Mouse (Mus musculus): ENCODE results near the gene Tatdn3. TPM values are rescaled to one million over a fixed set of nuclear protein-coding genes. Genes with fewer than 3 reads are reported as not detected.

Tatdn3 gene
- 11.1 and 29.6 TPM in 2 replicates for polyA plus RNA-seq (2011; ENCODE audit: insufficient read depth, insufficient read length, low replicate concordance, missing spikeins)

DNA sequence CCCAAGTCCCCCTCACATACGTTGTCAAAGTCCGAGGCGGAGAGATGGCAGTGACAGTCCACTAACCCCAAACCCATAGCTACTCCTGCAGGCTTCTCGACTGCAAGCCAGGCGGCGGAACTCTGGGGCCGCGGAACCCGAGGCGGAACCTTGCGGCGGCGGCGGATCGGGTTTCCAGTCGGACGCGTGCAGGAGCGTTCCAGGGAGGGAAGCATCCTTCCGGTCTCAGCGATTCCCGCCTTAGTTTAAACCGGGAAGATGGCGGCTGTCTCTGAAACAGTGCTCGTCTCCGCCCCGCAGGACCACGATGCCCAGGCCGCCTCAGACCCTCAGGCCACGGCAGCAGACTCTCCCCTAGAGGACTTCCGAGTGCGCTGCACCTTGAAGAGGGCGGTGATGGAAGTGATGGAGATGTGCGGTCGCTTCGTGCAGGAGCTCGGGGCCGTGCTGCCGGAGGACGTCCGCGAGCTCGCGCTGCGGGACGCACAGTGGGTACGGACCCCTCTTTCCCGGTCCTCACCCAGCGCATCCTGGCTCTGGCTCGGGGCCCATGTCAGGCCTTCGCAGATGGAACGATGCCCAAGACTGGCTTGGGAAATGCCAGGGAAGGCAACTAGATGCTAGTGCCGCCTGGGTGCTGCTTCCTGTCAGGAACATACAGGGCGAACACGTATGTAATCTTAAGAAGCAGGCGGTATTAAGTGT, at the start of gene Tatdn3, which contains the start of gene Nsl1:
TSS of gene Tatdn3 (minus strand) at position 152 of the 705 bp plus-strand sequence.
TSS of gene Nsl1 (plus strand) at position 232 of the 705 bp plus-strand sequence.
- under 1% methylated on average over 56 of the region's 56 CpGs for WGBS
- peak within 1 kb of the TSS; percentile 58 for H3K27ac ChIP-seq (ENCODE audit: control insufficient read depth, insufficient read depth, low read depth, low read length, poor library complexity)
- no peak; the same call in 1 of the 2 replicates for TF ChIP-seq CTCF (IDR thresholded peaks at IDR 0.05; ENCODE audit: control insufficient read depth, insufficient read depth, low read length)
- peak; percentile 53; the same call in 1 of the 2 replicates for TF ChIP-seq POLR2A (IDR thresholded peaks at IDR 0.05; ENCODE audit: borderline replicate concordance, control insufficient read depth, low read depth, low read length)
- peak within 1 kb of the TSS; percentile 96 for H3K4me3 ChIP-seq (replicated peaks; ENCODE audit: control insufficient read depth, low read depth, low read length)
- peaks cover 1% of the 10 kb centered on the region; the same call in 1 of the 2 replicates for H3K4me1 ChIP-seq (ENCODE audit: control insufficient read depth, insufficient read depth, low read length)

DNA sequence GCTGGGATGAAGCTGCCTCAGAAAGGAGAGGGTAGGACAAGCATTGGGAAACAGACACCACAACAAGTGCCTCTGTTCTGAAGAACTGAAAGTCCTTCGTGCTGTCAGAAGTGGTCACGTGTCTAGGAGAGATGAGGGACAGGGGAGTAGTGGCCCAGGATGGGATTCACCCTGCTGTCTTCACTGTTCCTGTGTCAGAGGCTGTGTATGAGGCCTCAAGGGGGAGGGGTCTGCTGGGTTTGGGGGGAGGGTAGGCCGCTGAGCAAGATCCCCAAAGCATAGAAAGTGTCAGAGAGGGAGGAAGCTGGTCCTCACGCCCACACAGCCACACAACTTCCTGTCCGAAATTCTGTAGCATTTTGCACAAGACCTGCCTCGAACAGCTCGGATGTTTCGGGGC, 48.4 kb upstream of the Tatdn3 start:
- 5% methylated on average over 8 of the region's 8 CpGs for WGBS
- H3K27ac ChIP-seq (ENCODE audit: control insufficient read depth, insufficient read depth, low read depth, low read length, poor library complexity), result peak overlapping the region; percentile 89
- TF ChIP-seq CTCF (IDR thresholded peaks at IDR 0.05; ENCODE audit: control insufficient read depth, insufficient read depth, low read length) (no peak), POLR2A (IDR thresholded peaks at IDR 0.05; ENCODE audit: borderline replicate concordance, control insufficient read depth, low read depth, low read length) (no peak)
- H3K4me3 ChIP-seq (replicated peaks; ENCODE audit: control insufficient read depth, low read depth, low read length), result peak overlapping the region; percentile 2
- H3K4me1 ChIP-seq (ENCODE audit: control insufficient read depth, insufficient read depth, low read length), result peaks cover 7% of the 10 kb centered on the region; the same call in 1 of the 2 replicates

DNA sequence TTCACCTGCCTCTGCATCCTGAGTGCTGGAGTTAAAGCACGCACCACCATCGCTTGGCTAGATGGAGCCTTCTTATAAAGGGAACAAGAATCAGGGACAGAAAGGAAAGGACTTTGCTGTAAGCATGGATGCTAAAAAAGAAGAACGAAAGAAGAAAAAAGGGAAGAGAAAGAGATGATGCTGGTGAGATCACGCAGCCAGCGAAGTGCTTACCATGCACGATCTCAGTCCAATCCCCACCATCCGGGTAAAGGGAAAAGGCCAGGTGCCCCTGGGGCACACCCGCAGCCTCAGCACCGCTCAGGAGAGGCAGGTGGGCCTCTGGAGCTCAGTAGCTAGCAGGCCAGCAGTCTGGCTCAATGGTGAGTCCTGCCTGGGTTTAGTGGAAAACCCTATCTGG, 47.2 kb upstream of the Tatdn3 start:
- Histone ChIP-seq H3K4me3 (replicated peaks; ENCODE audit: control insufficient read depth, low read depth, low read length) (no peak overlapping the region), H3K27ac (ENCODE audit: control insufficient read depth, insufficient read depth, low read depth, low read length, poor library complexity) (no peak overlapping the region), H3K4me1 (ENCODE audit: control insufficient read depth, insufficient read depth, low read length) (peaks cover 6% of the 10 kb centered on the region; the same call in 1 of the 2 replicates)
- TF ChIP-seq POLR2A (IDR thresholded peaks at IDR 0.05; ENCODE audit: borderline replicate concordance, control insufficient read depth, low read depth, low read length) (no peak), CTCF (IDR thresholded peaks at IDR 0.05; ENCODE audit: control insufficient read depth, insufficient read depth, low read length) (no peak)
- WGBS, result 78% methylated on average over 9 of the region's 9 CpGs

DNA sequence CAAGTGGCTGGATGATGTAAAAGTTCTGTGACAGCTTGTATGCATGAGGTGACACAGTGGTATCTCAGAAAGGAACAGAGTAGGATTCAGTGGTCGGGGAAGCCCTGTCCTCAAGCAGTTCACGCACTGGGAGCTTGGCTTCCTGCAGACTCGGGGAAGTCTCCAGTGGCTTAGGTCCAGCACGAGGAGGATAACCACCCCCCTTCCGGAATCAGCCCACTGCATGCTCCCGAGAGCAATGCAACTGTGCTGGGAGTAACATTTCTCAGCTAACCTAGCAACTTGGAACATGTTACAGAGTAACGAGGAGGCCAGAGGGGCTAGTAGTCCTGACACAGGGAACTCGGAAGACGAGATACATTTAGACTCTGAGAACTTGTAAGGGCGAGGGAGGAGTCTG, 44.6 kb upstream of the Tatdn3 start:
- Histone ChIP-seq H3K4me1 (ENCODE audit: control insufficient read depth, insufficient read depth, low read length) (peaks cover 6% of the 10 kb centered on the region; the same call in 1 of the 2 replicates), H3K27ac (ENCODE audit: control insufficient read depth, insufficient read depth, low read depth, low read length, poor library complexity) (no peak overlapping the region), H3K4me3 (replicated peaks; ENCODE audit: control insufficient read depth, low read depth, low read length) (no peak overlapping the region)
- TF ChIP-seq POLR2A (IDR thresholded peaks at IDR 0.05; ENCODE audit: borderline replicate concordance, control insufficient read depth, low read depth, low read length) (no peak), CTCF (IDR thresholded peaks at IDR 0.05; ENCODE audit: control insufficient read depth, insufficient read depth, low read length) (no peak)
- WGBS, result 64% methylated on average over 10 of the region's 10 CpGs

DNA sequence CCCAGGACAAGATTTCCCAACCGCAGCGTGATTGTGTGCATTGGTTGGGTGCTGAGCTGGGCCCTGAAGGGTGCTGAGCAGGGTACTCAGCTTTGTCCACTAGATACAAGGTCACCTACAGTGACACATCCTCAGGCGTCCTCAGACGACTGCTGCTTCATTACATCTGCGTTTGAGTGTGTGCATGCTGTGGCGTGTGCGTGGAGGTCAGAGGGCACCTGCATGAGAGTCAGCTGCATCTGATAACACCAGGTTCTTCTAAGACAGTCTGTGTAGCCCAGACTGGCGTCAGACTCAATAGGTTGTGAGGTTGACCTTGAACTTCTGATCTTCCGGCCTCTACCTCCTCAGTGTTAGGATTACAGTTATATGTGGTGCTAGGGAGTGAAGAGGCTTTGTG, 42.5 kb upstream of the Tatdn3 start:
- 81% methylated on average over 9 of the region's 9 CpGs for WGBS
- Histone ChIP-seq H3K4me3 (replicated peaks; ENCODE audit: control insufficient read depth, low read depth, low read length) (no peak overlapping the region), H3K4me1 (ENCODE audit: control insufficient read depth, insufficient read depth, low read length) (no peaks in the 10 kb centered on the region; the same call in 1 of the 2 replicates), H3K27ac (ENCODE audit: control insufficient read depth, insufficient read depth, low read depth, low read length, poor library complexity) (no peak overlapping the region)
- TF ChIP-seq POLR2A (IDR thresholded peaks at IDR 0.05; ENCODE audit: borderline replicate concordance, control insufficient read depth, low read depth, low read length) (no peak), CTCF (IDR thresholded peaks at IDR 0.05; ENCODE audit: control insufficient read depth, insufficient read depth, low read length) (no peak)

DNA sequence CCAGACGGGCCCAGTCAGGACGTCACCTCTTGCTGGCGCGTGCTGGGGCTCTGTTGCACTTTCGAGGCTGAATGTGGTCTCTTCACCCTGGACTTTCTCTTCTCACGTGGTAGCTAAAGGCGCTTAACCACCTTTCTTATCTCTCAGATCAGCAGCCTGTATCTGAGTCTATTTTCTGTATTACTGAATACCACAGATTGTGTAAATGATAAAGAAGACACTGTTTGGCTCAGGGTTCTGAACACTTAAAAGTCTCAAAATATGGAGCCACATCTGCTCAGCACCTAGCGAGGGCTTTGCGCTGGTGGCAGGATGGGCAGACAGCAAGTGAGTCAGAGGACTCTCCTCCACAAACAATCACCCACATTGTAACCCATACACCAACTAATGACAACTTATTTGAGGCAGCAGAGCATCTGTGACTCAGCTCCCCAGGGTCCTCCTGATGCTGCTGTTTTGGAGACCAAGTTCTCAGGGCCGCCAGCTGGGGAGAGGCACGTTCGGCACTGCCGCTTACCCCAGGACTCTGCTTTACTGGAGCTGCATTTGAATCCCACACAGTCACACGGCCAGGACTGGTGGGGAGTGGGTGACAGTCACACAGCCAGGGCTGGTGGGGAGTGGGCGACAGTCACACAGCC, 40.1 kb upstream of the Tatdn3 start:
- Histone ChIP-seq H3K27ac (ENCODE audit: control insufficient read depth, insufficient read depth, low read depth, low read length, poor library complexity) (no peak overlapping the region), H3K4me1 (ENCODE audit: control insufficient read depth, insufficient read depth, low read length) (no peaks in the 10 kb centered on the region), H3K4me3 (replicated peaks; ENCODE audit: control insufficient read depth, low read depth, low read length) (no peak overlapping the region)
- TF ChIP-seq POLR2A (IDR thresholded peaks at IDR 0.05; ENCODE audit: borderline replicate concordance, control insufficient read depth, low read depth, low read length) (no peak), CTCF (IDR thresholded peaks at IDR 0.05; ENCODE audit: control insufficient read depth, insufficient read depth, low read length) (no peak)
- 69% methylated on average over 15 of the region's 15 CpGs for WGBS

DNA sequence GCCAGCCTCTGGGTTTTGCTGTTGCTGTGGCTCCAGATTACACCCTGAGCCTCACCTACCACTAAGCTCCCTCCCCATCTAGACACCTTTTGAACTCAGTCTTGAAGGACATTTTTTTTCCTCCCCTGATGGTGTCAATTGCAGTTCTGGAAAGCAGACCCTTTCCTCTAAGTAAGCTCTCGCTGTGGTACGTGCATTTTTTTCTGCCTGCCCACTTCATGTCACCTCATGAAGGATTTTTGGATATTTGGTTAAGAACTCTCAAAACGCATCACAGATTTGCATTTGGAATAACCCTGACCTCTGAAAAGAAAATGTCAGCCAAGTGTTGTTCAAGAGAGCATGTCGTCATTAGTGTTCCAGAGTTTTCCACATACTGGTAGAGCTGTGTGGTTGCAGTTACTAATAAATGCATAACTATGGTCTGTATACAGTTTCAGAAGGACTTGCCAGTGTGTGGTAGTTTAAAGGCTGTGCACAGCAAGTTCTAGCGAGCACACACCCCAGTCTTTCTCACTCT, 37.1 kb upstream of the Tatdn3 start:
- H3K4me3 ChIP-seq (replicated peaks; ENCODE audit: control insufficient read depth, low read depth, low read length), result no peak overlapping the region

DNA sequence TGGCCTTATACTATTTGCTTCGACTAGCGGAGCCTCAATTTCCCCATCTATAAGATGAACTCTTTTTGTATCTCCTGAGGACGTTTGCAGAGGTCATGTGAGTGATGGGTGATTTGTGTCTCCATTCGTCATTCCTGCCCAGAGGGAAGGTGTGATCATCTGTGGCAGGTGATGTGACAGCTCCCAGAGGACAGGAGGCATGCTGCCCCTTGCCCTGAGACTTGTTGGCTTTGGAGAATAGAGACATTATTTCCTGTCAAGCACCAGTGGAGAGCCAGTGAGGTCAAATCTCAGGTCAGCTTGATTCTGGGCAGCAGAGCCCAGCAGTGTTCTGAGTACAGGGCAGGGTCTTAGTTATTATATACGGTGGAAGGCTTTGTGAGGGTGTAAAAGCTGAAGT, 36.4 kb upstream of the Tatdn3 start:
- no peak overlapping the region for H3K4me3 ChIP-seq (replicated peaks; ENCODE audit: control insufficient read depth, low read depth, low read length)

More for the DNA sequence above, 37.1 kb upstream of the Tatdn3 start:
- no peak overlapping the region for H3K27ac ChIP-seq (ENCODE audit: control insufficient read depth, insufficient read depth, low read depth, low read length, poor library complexity)
- H3K4me1 ChIP-seq (ENCODE audit: control insufficient read depth, insufficient read depth, low read length), result no peaks in the 10 kb centered on the region
- no peak for TF ChIP-seq CTCF (IDR thresholded peaks at IDR 0.05; ENCODE audit: control insufficient read depth, insufficient read depth, low read length)
- TF ChIP-seq POLR2A (IDR thresholded peaks at IDR 0.05; ENCODE audit: borderline replicate concordance, control insufficient read depth, low read depth, low read length), result no peak
- WGBS, result 72% methylated on average over 5 of the region's 5 CpGs

More for the DNA sequence above, 36.4 kb upstream of the Tatdn3 start:
- 54% methylated on average over 5 of the region's 5 CpGs for WGBS
- Histone ChIP-seq H3K27ac (ENCODE audit: control insufficient read depth, insufficient read depth, low read depth, low read length, poor library complexity) (no peak overlapping the region), H3K4me1 (ENCODE audit: control insufficient read depth, insufficient read depth, low read length) (no peaks in the 10 kb centered on the region)
- TF ChIP-seq POLR2A (IDR thresholded peaks at IDR 0.05; ENCODE audit: borderline replicate concordance, control insufficient read depth, low read depth, low read length) (no peak), CTCF (IDR thresholded peaks at IDR 0.05; ENCODE audit: control insufficient read depth, insufficient read depth, low read length) (no peak)

All from bone marrow, adult 2 months (tissue).